Mouse (Mus musculus) kidney, postnatal 0 days (tissue): ENCODE measurements around the gene Pde1b. TPM values are rescaled to one million over a fixed set of nuclear protein-coding genes. Genes with fewer than 3 reads are reported as not detected.

Experiments
- ATAC-seq: fragments of 200-750 bp; cut with Nextera tagmentation; replicated peaks from 2 replicates; pipeline ENCODE4 v1.8.0; 2017; ENCODE audit warnings: low read depth, moderate number of reproducible peaks, moderate TSS enrichment, moderate library complexity; ENCODE audit not compliant: low FRiP score
- DNase-seq: peaks from one replicate; pipeline ENCODE4 v3.0.0-alpha.2; 2016; ENCODE audit warnings: low spot score
- H3K27ac ChIP-seq: fragments of 300-500 bp; sonication (generic); 2 replicates; pipeline ENCODE4 v1.5.1; 2014; ENCODE audit warnings: mild to moderate bottlenecking
- H3K27me3 ChIP-seq: fragments of 300-500 bp; sonication (generic); 2 replicates; pipeline ENCODE4 v1.6.1; 2014; ENCODE audit warnings: low read length, mixed read lengths; ENCODE audit not compliant: insufficient read depth
- H3K36me3 ChIP-seq: fragments of 300-500 bp; sonication (generic); 2 replicates; pipeline ENCODE4 v1.6.1; 2014; ENCODE audit warnings: low read length, mixed read lengths; ENCODE audit not compliant: insufficient read depth
- H3K4me1 ChIP-seq: fragments of 300-500 bp; sonication (generic); replicated peaks from 2 replicates; pipeline ENCODE4 v1.6.1; 2014; ENCODE audit warnings: antibody characterized with exemption, low read length, mixed read lengths; ENCODE audit not compliant: insufficient read depth
- H3K4me2 ChIP-seq: fragments of 300-500 bp; sonication (generic); 2 replicates; pipeline ENCODE4 v1.6.1; 2014; ENCODE audit warnings: mild to moderate bottlenecking, low read length, moderate library complexity, mixed read lengths
- H3K4me3 ChIP-seq: fragments of 300-500 bp; sonication (generic); replicated peaks from 2 replicates; pipeline ENCODE4 v1.5.1; 2014; ENCODE audit warnings: low read depth, low read length
- H3K9ac ChIP-seq: fragments of 300-500 bp; sonication (generic); 2 replicates; pipeline ENCODE4 v1.6.1; 2014; ENCODE audit warnings: low read depth, low read length
- H3K9me3 ChIP-seq: fragments of 300-500 bp; sonication (generic); replicated peaks from 2 replicates; pipeline ENCODE4 v1.6.1; 2016; ENCODE audit warnings: low read length, inconsistent platforms, mixed read lengths
- CTCF ChIP-seq: IDR thresholded peaks from 2 replicates; pipeline ENCODE4 v1.5.1; 2016; ENCODE audit warnings: antibody characterized with exemption, low read depth, mild to moderate bottlenecking, moderate library complexity
- WGBS: fragments of 180-500 bp; shearing (Covaris S2); extraction: QIAGEN DNeasy Blood & Tissue Kit; methylation state at CpG from one replicate; pipeline ENCODE4 v1.1.7; 2014; 5-methylcytosine and 5-hydroxymethylcytosine counted together
- polyA plus RNA-seq: library from polyadenylated mRNA; unstranded; fragments of >200 nt; fragmentation: Nextera tagmentation; extraction: Ambion mirVana; gene quantifications from 2 replicates; pipeline ENCODE4 v1.2.1, GENCODE M21; 2015

The Pde1b gene
- polyA plus RNA-seq, result 3.5 and 3.9 TPM in 2 replicates

DNA sequence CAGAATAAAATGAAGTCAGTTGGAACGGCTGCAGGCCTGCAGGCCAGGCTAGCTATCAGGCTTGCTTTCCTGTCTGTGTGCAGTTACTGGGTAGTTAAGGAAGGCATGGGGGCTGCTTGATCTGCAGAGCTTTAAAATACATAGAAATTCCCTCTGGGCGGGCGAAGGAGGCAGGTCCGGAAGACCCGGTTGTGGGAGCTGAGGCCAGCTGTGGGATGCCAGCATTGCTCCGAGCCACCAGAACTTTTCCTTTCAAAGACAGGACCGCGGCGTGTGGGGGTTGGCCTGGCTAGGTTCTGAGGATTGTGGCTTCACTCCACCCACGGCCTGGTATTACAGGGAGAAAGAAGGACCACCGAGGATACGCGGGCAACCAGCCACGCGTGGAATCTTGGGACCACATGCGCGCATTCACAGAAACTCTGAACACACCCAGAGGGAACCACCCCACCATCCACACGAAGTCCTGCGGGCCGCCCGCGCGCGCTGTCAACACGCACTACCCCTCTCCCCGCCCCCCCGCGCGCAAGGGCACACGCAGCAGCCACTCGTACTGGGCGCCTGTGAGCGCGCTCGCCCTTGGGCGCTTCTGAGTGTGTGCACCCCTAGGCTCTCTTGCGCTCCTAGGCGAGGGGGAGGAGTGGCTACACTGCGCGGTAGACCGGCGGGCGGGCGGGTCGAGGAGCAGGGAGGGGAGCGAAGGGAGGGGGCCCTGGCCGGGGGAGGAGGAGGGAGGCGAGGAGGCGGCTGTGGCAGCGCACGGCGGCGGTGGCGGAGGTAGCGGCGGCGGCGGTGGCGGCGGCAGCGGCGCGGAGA, at the start of gene Pde1b:
TSS of gene Pde1b (plus strand) at position 600 of the 816 bp plus-strand sequence.
- Histone ChIP-seq H3K27me3 (peaks cover 13% of the 10 kb centered on the region), H3K27ac (0 out of 2 replicates have a peak within 1 kb of the TSS, but pooled peaks have one; percentile 1), H3K4me3 (peak within 1 kb of the TSS; percentile 56), H3K36me3 (no peaks in the 10 kb centered on the region), H3K9me3 (no peaks in the 10 kb centered on the region), H3K4me2 (peak within 1 kb of the TSS; percentile 98), H3K4me1 (no peaks in the 10 kb centered on the region), H3K9ac (peak within 1 kb of the TSS; percentile 52; the same call in 1 of the 2 replicates)
- under 1% methylated on average over 53 of the region's 63 CpGs for WGBS
- ATAC-seq, result peak; percentile 89
- DNase-seq, result peak; percentile 75
- TF ChIP-seq CTCF, result no peak

GRCm38 (mm10) chr15:103453551-103454218, 49.1 kb upstream of the Pde1b start, which contains the start of gene Nckap1l:
TSS of gene Nckap1l (plus strand) at chr15:103453794.
- no peak for TF ChIP-seq CTCF
- no peak within 1 kb of the TSS for H3K4me3 ChIP-seq

GRCm38 (mm10) chr15:103454449-103454848, 48.4 kb upstream of the Pde1b start:
- no peak overlapping the region for H3K9ac ChIP-seq
- no peak for TF ChIP-seq CTCF
- H3K4me1 ChIP-seq, result no peaks in the 10 kb centered on the region
- no peaks in the 10 kb centered on the region for H3K27me3 ChIP-seq
- no peak for DNase-seq
- WGBS, result 77% methylated on average over 6 of the region's 6 CpGs
- no peaks in the 10 kb centered on the region for H3K9me3 ChIP-seq
- H3K4me3 ChIP-seq, result no peak overlapping the region
- no peaks in the 10 kb centered on the region for H3K36me3 ChIP-seq
- ATAC-seq, result no peak
- H3K4me2 ChIP-seq, result no peak overlapping the region
- no peak overlapping the region for H3K27ac ChIP-seq

More at GRCm38 (mm10) chr15:103453551-103454218, 49.1 kb upstream of the Pde1b start, which contains the start of gene Nckap1l:
- H3K36me3 ChIP-seq, result no peaks in the 10 kb centered on the region
- DNase-seq, result peak; percentile 8
- no peak within 1 kb of the TSS for H3K4me2 ChIP-seq
- H3K27ac ChIP-seq, result no peak within 1 kb of the TSS
- no peaks in the 10 kb centered on the region for H3K4me1 ChIP-seq
- no peak for ATAC-seq
- no peaks in the 10 kb centered on the region for H3K9me3 ChIP-seq
- WGBS, result 88% methylated on average over 13 of the region's 13 CpGs
- H3K9ac ChIP-seq, result no peak within 1 kb of the TSS
- no peaks in the 10 kb centered on the region for H3K27me3 ChIP-seq

- no peak overlapping the region for H3K9ac ChIP-seq
- no peak for TF ChIP-seq CTCF
- ATAC-seq (no peak), DNase-seq (no peak)
- H3K4me2 ChIP-seq, result no peak overlapping the region
- no peak overlapping the region for H3K4me3 ChIP-seq
- H3K4me1 ChIP-seq, result no peaks in the 10 kb centered on the region
- H3K9me3 ChIP-seq, result no peaks in the 10 kb centered on the region
- H3K36me3 ChIP-seq, result no peaks in the 10 kb centered on the region
- no peak overlapping the region for H3K27ac ChIP-seq
- WGBS, result 74% methylated on average over 7 of the region's 7 CpGs
- no peaks in the 10 kb centered on the region for H3K27me3 ChIP-seq
These were observed 40.1 kb upstream of the Pde1b start for GRCm38 (mm10) chr15:103462539-103463261.

GRCm38 (mm10) chr15:103471488-103472194, 31.2 kb upstream of the Pde1b start:
- Histone ChIP-seq H3K9ac (no peak overlapping the region), H3K4me1 (no peaks in the 10 kb centered on the region), H3K36me3 (no peaks in the 10 kb centered on the region), H3K27ac (no peak overlapping the region), H3K4me2 (no peak overlapping the region), H3K9me3 (no peaks in the 10 kb centered on the region), H3K4me3 (no peak overlapping the region), H3K27me3 (no peaks in the 10 kb centered on the region)
- WGBS, result 63% methylated on average over 7 of the region's 7 CpGs
- no peak for DNase-seq
- 0 out of 2 replicates have a peak, but pooled peaks have one; percentile 33 for ATAC-seq
- TF ChIP-seq CTCF, result no peak
